Mouse (Mus musculus): ENCODE measurements around the gene Daam1.
A peak's percentile ranks its signal among the peaks of the same experiment; 100 is the strongest.

Gene Daam1

DNA sequence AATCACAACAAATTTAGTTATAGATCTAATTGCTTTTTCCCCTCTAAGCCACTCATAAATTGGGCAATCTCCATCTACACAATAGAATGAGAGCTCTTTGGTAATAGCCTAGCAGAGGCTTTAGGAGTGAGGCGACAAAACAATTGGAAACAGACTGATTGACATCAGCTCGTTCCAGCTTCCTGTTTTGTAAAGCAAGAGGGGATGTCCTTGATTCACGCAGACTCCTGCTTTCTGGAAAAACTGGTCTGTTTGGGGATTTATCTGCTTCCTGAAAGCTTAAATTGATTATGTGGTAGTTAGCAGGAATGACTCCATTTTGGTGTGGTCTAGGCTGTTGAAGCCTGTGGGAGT, 33.6 kb downstream of the Daam1 start:
- DNase-seq: no peak

DNA sequence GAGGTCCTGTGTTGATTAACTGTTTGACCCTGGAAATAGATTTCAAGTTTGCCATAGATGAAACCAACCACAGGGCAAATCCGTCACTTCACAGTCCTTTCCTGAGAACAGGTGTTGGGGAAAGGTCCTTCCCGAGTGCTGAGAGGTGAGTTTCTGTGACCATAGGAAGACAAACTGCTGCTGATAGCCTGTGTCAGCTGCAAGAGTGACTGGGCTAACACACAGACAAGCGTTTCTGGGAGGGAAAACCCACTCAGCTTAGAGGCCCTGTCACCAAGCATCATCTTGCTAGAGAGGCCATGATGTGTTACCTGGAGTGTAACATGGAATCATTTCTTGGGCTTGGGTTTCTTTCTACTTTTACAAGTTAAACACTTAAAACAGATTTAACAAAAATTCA, 35.1 kb downstream of the Daam1 start:
- no peak for DNase-seq

DNA sequence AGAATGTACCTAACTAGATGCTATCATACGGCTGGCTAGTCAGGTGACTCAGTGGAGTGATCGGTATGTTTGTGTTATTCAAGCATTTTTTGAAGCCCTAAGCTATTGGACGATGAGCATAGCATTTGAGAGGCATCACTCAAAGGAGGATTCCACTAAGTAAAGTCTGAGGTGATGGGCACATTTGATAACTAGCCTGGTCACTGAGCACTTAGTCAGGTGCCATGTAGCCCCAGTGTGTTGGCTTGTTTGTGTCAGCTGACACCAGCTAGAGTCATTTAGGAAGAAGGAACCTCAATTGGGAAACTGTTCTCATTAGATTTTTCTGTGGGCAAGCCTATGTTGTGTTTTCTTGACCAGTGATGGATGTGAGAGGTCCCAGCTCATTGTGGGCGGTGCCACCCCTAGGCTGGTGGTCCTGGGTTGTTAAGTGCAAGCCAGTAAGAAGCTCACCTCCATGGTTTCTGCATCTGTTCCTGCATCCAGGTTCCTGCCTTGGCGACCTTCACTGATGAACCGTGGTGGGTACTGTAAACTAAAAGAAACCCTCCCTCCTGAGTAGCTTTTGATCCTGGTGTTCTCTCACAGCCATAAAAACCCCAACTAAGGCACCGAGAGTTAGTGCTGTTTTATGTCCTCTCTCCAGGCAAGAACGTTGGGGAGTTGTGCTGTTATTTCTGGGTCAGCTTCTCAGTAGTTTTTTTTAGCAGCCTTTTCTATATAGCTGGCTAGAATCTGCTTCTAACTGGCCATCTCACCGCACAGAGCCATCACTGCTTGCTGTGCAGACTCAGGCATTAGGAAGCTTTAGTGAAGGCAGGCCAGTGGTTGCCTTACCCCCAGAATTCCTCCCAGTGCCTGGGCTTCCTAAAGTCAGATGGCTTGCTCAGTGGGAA, 36.7 kb downstream of the Daam1 start:
- DNase-seq: no peak

DNA sequence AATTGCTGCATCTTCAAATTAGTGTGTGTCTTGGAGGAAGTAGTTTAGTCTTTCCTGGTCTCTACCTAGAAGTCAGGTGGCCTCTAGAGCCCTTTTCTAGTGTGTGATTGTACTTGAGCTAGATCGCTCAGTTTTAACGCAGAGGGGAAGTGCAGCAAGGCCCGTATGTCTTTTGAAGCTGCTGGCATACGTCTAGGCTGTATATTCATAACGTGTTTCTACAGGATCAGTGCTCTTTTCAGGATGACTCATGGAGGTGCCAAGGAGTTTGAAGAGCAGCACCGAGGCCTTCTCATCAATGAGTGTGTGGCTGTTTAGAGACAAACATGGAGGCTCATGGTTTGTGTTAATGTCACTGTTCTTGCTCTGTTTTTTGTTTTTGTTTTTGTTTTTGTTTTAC, 39.8 kb downstream of the Daam1 start:
- DNase-seq: no peak

DNA sequence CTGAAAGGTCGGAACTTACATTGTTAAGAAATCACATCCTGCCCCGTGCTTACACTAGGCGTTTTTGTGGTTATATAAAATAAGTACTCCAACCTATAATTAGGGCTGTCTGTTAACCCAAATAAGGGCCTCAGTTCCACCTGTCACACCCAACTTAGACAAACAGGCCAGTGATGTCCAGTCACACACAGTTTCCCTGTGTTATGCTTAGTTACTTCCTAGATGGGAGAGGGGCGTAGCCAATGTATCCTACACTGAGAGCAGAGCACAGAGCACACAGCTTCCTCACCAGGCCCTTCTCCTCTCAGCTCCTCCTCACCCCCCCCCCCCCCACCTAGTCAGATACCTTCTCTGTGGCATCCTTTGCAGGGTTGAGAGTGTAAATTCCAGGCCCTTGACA, 41.5 kb downstream of the Daam1 start:
- DNase-seq: no peak

DNA sequence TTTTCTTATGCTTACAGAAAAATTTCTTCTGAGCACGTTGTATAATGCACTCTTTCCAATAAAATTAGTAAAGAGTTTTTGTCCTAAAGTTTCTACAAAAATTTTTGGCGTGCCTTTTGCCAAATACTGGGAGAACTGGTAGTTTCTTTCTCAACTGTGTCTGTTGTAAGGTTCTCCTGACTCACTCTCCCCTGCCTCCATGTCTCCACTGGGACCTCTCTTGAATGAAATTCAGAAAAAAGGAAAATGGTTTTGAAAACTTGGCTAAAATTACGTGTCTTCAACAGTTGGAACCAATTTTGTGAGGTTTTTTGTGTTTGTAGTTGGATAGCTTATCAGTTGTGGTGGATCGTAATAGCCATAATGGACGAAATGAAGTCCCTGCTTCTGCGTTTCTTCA, 43.7 kb downstream of the Daam1 start:
- no peak for DNase-seq

DNA sequence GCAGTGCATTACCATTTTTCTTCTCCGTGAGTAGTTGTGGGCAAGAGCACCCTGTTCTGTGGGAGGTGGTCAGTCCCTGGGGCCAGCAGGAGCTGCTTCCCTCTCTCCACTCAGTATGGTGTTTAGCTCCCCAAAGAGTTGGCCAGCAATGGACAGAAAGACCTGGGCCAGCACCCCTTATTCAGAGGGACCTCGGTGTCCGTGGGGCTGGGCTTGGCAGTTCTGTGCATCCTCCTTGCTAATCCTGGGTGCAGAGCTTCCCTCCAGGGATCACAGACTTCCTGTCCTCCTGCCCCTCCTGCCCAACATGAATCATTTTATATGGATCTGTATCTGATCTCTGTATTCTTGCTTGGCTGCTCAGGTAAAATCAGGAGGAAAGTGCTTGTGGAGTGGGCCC, 44.1 kb downstream of the Daam1 start:
- DNase-seq: no peak

DNA sequence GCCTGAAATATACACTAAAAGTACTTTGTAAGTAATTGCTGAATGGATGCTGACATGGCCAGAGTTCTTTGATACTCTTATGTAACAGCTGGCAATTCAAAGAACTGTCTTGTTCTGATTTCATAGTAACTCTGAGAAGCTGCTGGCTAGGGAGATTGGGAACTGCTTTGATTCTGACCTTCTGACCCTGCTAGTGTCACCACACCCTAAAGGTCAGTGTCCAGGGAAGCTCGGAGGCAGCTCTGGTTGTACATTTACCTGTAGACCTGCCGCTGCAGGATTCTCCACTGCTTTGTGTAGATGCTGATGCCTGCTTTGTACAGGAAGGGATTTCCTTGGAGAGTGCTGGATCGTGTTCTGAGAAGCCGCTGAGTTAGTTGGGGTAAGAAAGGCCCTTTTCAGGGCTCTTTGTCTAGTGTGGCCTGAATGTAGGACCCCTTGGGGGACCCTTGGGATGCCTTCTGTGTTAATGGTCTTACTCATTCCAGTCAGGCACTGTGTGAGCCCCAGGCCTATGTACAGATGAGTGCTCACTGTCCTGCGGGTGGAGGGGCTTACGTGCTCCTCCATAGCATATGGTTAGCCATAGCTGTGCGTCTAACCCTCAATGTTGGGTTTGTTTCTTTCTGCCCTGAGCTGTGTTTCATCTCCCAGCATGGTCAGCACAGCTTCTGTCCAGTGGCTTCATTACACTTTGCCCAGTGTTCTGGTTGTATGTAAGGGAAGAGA, 45.0 kb downstream of the Daam1 start:
- peak; percentile 55 to 76 for DNase-seq

DNA sequence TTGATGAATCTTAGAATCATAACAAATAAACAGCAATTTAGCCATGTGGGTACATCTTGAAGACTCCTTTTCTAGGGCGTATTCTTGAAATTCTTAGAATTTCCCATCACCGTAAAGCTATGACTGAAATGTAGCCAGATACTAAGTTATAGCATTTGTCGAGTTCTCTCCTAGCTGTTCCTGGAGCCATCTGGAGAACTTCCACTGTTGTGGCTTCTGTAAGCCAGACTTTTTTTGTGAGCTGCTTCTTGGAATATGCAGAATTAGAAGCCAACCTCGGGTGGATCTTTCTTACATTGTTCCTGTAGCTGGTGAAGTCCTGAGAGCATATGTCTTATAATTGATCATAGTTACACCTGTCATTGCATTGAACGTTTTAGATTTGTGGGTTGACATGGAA, 50.1 kb downstream of the Daam1 start:
- no peak for DNase-seq

DNA sequence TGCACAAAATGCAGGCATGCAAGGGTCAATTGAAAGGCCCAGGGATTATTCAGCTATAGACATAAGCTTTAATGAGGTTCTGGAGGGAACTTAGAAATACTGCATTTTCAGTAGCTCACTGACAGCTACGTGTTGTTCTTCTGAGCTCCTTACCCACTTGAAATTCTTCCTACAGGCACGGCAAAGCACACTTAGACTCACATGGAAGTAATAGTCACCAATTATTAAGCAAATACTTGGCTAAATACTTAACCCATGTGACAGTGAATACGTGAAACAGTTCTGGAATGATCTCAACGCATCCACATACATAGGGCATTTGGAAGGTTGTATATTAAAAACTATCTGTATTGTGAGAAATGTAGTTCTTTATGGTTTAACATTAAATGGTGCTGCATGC, 50.6 kb downstream of the Daam1 start:
- DNase-seq: no peak

DNA sequence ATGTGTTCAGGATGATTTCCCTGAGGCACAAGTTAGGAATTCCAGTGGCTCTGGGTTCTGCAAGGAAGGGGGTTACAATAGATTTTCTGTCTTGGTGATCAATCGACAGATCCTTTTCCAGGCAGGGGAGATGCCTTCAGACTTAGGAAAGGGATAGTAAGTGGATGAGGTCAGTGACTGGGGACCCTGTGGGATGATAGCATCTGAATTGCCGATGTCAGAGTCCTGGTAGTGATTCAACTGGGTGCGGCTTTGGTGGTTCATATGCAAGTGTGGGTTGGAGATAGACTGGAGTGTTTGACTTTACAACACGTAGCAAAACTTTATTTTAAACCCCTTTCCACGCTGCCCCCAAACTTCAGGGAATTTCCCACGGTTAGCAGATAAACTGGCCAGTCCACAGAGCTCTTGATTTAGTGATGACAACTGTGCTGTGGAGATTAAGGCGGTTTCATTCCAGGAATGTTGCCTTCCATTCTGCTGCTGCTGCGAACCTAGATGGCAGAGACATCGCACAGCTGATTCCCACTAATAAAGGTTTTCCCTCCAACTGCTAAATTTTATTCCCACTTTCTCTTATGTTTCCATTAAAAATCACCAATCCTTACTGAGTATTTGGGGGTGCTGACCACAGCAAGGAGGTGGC, 52.3 kb downstream of the Daam1 start:
- no peak for DNase-seq

DNA sequence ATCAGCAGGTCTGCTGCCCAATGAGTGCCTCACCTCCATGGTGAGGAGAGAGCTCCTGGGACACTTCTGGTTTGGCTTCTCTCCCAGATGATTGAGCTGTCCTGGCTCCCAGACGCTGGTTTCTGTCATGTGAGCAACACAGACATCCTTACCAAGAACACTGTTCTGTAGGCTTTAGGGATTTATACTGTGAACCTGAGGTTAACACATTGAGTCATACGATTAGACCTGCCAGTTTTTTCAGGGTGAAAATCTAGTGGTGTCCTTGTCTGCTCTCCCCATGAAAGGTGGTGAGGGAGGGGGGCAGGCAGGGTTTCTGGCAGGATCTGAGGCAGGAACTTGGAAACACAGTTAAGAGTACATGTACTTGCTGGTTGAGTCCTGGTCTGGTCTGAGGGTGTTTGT, 54.3 kb downstream of the Daam1 start:
- DNase-seq: no peak

DNA sequence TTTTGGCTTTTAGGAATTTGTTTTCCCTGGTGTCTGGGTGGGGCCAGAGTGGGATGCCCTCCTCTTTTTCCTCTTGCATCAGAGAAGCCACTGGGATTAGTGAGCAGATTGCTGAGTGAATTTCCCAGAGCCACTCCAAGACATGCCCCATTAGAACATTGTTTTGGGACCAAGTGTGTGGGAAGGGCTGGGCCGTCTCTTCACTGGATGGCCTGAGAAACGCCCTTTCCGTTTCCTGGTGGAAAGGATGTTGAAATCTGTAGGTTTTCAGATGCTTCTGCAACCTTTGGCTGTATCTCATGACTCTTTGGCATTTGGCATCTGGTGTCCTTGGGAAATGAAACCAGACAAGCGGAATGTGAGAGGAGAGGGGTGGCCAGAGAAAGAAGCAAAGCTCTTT, 54.8 kb downstream of the Daam1 start:
- DNase-seq: peak; percentile 42 to 54

DNA sequence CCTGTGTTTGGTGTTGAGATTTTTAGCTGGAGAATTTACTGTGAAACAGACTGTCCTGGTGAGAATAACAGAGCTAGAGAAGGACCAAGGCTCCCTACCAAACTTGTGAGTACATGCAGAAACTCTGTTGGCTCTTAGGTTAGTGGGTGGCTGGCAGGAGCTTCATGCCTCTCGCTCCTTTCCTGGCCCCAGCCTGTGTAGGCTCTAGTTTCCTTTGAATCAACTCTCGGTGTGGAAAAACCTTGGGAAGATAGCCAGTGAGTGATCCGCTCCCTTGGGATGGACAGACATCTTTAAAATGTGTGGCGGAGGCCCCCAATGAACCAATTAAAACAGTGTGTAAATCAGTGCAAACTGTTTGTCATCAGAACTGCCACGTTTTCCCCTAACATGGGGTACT, 55.5 kb downstream of the Daam1 start:
- no peak for DNase-seq

DNA sequence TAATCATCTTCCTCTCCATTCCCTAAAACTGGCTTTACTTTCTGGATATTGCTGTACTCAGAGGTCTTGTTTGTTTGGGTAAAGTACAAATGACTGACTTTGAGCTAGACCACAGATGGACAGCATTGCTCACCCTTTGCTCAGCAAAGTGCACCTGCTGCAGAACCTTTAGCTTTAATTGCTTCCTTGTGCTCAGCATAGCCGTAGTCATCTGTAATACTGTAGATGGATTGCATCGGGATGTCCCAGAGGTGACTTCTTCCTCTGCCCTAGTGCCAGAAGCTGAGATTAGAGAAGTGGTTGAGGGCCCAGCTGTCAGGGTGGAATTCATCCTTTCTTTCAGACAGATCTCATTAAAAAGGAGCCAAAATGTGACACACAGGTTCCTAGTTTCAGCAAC, 56.1 kb downstream of the Daam1 start:
- DNase-seq: no peak

DNA sequence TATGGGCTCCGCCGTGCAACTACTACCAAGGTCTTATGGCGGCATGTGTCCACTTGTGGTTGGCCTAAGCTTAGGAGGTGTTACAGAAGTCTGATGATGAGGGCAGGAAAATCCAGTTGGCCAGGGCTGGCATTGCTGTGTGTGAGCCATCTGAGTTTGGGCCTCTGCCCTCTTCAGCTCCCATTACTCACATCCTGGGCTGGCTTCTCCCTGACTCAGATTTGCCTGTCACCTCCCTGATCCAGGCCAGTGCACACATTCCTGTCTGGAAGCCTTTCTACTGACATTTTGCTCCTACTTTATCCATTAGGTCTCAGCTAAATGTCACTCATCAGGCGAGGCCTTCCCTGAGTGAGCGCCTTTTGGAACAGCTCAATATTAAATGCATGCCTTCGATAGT, 57.5 kb downstream of the Daam1 start:
- no peak for DNase-seq

DNA sequence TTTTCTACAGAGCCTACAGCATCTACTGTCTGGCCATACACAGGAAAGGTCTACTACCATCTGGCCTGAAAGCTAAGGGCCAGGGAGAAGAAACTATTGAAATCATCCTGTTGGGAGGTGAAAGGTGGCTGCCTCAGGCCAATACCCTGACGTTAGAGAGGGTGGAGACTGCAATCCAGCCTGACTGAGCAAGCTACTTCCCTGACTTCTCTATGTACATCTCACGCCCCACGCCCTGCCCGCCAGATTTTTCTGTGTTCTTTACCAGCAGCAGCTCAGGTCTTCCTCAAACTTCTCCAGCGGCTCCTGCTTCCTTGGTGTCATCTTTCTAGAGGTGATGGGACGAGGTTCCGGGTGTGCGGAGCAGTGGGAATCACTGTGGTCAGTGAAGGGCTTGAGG, 58.4 kb downstream of the Daam1 start:
- no peak for DNase-seq

DNA sequence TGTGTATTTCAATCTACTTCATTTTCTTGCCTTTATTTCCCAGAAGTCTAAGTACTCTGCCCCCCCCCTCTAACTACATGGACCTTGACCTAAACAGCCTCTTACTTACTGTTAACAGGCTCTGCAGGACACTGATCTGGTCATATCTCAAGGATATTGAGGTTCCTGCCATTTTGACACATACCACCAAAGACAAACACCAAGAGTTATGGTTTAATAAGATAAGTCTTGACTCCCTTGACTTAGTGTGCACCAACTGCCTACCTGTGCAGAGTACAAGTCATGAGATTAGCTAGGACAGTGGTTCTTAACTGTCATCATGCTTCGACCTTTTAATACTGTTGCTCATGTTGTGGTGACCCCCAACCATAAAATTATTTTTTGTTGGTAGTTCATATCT, 59.4 kb downstream of the Daam1 start:
- no peak for DNase-seq

DNA sequence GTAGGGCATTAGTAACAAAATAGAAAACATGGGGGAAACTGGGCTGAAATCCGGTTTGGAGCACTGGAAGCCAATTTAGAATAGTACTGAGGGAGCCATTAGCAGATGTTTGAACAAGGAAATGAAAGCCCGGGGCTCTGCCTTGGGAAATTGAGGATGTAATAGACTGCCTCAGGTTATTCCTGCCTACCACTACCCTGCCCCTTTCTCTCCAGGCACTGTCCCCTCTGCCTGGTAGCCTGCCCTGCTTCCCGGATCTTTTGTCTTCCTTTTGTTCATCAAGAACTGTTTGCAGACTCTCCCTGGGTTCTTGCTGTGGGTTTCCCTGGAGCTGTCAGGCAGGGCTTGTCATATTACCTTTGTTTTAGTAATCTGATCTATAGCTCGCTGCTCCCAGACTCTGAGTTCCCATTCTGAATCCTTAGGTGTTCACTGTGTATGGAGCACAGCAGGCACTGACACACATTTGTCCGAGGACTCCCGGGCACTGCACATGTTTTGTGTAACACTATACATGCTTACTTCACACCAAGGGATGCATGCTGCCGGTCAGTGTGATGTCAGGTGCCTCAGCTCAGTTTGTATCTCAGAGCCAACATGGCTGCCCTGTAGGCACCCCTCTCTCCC, 61.0 kb downstream of the Daam1 start:
- DNase-seq: no peak

DNA sequence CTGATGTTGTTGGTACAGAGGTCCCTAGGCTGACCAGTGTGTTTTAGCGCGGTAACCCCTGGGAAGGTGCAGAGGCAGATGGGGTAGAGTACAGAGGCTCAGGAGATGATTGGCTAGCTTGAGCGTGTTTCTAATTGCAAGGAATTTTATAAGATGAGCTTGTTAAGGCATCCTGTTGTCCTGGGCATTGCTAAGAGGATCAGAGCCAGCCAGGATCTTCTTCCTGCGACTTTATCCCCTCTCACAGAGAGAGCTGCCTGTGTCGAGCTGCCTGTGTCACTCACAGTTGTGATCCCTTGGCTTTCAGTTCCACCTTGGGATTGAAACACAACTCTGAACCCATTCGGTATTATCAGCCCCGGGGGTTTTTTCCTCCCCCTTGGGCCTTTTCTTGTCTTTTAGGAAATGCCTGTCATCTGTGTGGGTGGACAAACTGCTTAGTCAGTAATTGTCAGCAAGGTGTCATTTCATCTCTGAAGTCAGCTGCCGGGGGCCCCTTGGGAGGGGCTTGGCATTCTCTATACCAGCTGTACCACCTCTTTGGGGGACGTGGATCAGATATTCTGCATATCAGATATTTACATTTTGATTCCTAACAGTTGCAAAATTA, 62.2 kb downstream of the Daam1 start:
- no peak for DNase-seq

DNA sequence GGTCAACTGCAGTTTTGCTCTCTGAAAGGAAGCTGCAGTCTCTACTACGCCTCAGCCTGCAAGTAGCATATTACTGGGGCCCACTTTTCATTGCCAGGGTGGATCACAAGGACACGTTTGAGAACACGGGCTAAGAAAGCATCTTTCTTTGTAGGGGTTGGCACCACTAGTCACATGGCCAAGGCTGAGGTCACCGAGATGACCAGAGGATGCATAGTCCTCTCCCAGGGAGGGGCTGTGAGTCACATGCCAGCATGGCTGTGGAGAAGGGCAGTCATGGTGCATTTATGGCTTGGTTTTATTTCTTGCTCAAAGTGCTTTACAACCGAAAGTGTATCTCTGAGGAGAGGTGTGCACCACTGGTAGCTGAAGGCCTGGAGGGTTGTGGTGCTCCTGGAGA, 67.4 kb downstream of the Daam1 start:
- DNase-seq: no peak

DNA sequence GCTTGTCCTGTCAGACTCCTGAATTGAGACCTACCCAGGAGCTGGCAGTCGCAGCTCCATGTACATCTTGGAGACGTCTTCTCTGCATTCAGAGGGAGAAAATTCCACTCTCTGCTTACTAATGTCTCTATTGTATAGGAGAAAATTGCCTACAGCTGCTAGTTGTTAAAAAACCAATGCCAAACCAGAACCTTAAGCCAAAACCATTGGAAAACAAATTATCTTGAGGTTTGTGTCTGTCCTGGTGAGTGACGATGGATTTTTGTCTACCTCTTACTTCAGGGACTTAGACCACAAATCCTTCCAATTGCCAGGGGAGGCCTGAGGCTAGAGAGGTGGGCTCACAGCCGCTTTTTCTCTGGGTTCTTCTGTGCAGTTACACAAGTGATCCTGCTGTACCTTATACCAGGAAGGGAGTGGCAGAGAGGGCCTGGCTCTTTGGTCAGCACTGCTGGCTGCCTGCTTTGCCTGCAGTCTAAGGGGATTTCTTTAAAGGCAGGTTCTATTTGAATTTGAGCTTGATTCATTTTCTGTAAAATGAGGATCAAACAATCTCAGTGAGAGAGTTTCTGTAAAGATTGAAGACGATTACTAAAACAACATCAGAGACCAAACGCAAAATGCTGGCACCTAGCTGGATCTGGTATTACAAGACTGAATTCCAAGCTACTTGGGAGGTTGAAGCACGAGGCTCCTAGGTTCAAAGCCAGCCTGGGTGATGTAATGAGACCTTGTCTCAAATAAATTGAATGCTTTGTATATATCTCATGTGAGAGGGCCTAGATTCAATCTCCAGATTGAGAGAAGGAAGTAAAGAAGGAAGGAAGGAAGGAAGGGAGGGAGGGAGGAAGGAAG, 68.0 kb downstream of the Daam1 start:
- DNase-seq: no peak

All from kidney, postnatal 25 days (tissue).